Mouse (Mus musculus) stomach, embryonic 16.5 days (tissue): Measurements from ENCODE around the gene Eif2ak3. TPM values are rescaled to one million over a fixed set of nuclear protein-coding genes. Genes with fewer than 3 reads are reported as not detected.

Experiments used
- ATAC-seq: fragments of 200-750 bp; cut with Nextera tagmentation; 2 replicates; pipeline ENCODE4 v1.8.0; 2017; ENCODE audit warnings: moderate number of reproducible peaks, moderate TSS enrichment; ENCODE audit not compliant: insufficient read depth, low FRiP score
- H3K27ac ChIP-seq: fragments of 300-500 bp; sonication (generic); 2 replicates; pipeline ENCODE4 v1.5.1; 2014; ENCODE audit warnings: low read length
- H3K27me3 ChIP-seq: fragments of 300-500 bp; sonication (generic); 2 replicates; pipeline ENCODE4 v1.6.1; 2014; ENCODE audit warnings: low read length, control low read depth, mixed read lengths; ENCODE audit not compliant: control insufficient read depth, insufficient read depth
- H3K36me3 ChIP-seq: fragments of 300-500 bp; sonication (generic); 2 replicates; pipeline ENCODE4 v1.6.1; 2014; ENCODE audit warnings: low read length; ENCODE audit not compliant: control insufficient read depth, insufficient read depth
- H3K4me1 ChIP-seq: fragments of 300-500 bp; sonication (generic); 2 replicates; pipeline ENCODE4 v1.6.1; 2014; ENCODE audit warnings: low read length, control low read depth, mixed read lengths; ENCODE audit not compliant: control insufficient read depth, insufficient read depth
- H3K4me2 ChIP-seq: fragments of 300-500 bp; sonication (generic); 2 replicates; pipeline ENCODE4 v1.6.1; 2014; ENCODE audit warnings: low read depth, low read length, mixed read lengths
- H3K4me3 ChIP-seq: fragments of 300-500 bp; sonication (generic); replicated peaks from 2 replicates; pipeline ENCODE4 v1.5.1; 2014; ENCODE audit warnings: mild to moderate bottlenecking, low read length
- H3K9ac ChIP-seq: fragments of 300-500 bp; sonication (generic); 2 replicates; pipeline ENCODE4 v1.6.1; 2014; ENCODE audit warnings: low read length
- H3K9me3 ChIP-seq: fragments of 300-500 bp; sonication (generic); replicated peaks from 2 replicates; pipeline ENCODE4 v1.6.1; 2016; ENCODE audit warnings: low read length, control low read depth; ENCODE audit not compliant: control insufficient read depth
- WGBS: fragments of 180-500 bp; shearing (Covaris S2); extraction: QIAGEN DNeasy Blood & Tissue Kit; methylation state at CpG from one replicate; pipeline ENCODE4 v1.1.7; 2014; 5-methylcytosine and 5-hydroxymethylcytosine counted together
- polyA plus RNA-seq: library from polyadenylated mRNA; unstranded; fragments of >200 nt; fragmentation: Nextera tagmentation; extraction: Ambion mirVana; gene quantifications from 2 replicates; pipeline ENCODE4 v1.2.1, GENCODE M21; 2015

Gene Eif2ak3
- polyA plus RNA-seq, 1 experiment from 2014 or later = 10.9 TPM

- Histone ChIP-seq H3K27ac (no peak overlapping the region), H3K9me3 (no peaks in the 10 kb centered on the region), H3K4me2 (peak overlapping the region; percentile 3), H3K36me3 (no peaks in the 10 kb centered on the region), H3K27me3 (no peaks in the 10 kb centered on the region), H3K4me3 (no peak overlapping the region), H3K9ac (no peak overlapping the region), H3K4me1 (peaks cover 10% of the 10 kb centered on the region)
- peak; percentile 95 for ATAC-seq
- WGBS = 39% methylated on average over 10 of the region's 10 CpGs
These were observed 27.8 kb downstream of the Eif2ak3 start for GRCm38 (mm10) chr6:70872128-70872527.

- Histone ChIP-seq H3K27me3 (no peaks in the 10 kb centered on the region), H3K9me3 (no peaks in the 10 kb centered on the region), H3K4me1 (peaks cover 10% of the 10 kb centered on the region), H3K27ac (no peak overlapping the region), H3K4me2 (no peak overlapping the region), H3K36me3 (no peaks in the 10 kb centered on the region), H3K4me3 (no peak overlapping the region), H3K9ac (no peak overlapping the region)
- 63% methylated on average over 7 of the region's 7 CpGs for WGBS
- 0 out of 2 replicates have a peak, but pooled peaks have one; percentile 27 for ATAC-seq
These were observed 28.3 kb downstream of the Eif2ak3 start for GRCm38 (mm10) chr6:70872570-70872969.

DNA sequence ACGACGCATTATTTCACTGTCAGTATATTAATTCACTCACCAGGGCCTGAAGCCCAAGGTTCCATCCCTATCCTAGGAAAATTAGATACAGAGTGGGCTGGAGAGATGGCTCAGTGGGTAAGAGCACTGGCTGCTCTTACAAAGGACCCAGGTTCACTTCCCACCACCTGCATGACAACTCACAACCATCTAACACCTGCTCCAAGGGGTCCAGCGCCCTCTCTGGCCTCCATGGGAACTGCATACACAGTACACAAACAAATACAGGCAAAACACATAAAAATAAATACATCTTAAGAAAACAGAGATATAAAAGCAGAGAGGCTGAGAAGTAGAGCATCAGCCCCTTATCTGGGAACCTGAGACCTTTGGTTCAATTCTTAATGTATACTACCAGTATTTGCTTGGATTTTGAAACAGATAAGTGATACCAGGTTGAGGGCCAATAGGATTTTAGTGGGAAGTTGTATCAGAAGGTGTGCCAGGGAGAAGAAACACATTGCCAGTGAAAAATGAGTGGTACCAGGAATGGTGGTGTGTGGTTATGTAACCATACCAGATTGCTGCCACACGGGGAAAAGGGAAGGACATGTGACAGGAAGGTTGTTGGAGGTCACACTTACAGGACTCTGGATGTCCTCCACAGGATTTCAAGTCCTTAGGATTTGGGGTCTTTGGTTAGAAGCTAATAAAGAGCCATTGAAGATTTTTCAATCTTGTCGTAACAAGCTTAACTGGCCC is 29.9 kb downstream of the Eif2ak3 start:
- Histone ChIP-seq H3K4me1 (peaks cover 10% of the 10 kb centered on the region), H3K27ac (no peak overlapping the region), H3K4me2 (no peak overlapping the region), H3K36me3 (peaks cover 2% of the 10 kb centered on the region; the same call in 1 of the 2 replicates), H3K27me3 (no peaks in the 10 kb centered on the region), H3K9me3 (no peaks in the 10 kb centered on the region), H3K9ac (no peak overlapping the region), H3K4me3 (no peak overlapping the region)
- no peak for ATAC-seq
- 71% methylated on average over 5 of the region's 5 CpGs for WGBS

- no peaks in the 10 kb centered on the region for H3K27me3 ChIP-seq
- no peak for ATAC-seq
- no peak overlapping the region for H3K9ac ChIP-seq
- no peak overlapping the region for H3K27ac ChIP-seq
- H3K4me3 ChIP-seq = no peak overlapping the region
- H3K4me1 ChIP-seq = peaks cover 10% of the 10 kb centered on the region
- H3K4me2 ChIP-seq = no peak overlapping the region
- H3K36me3 ChIP-seq = peaks cover 4% of the 10 kb centered on the region; the same call in 1 of the 2 replicates
- H3K9me3 ChIP-seq = no peaks in the 10 kb centered on the region
- WGBS = 95% methylated on average over 1 of the region's 1 CpGs
These were observed 30.7 kb downstream of the Eif2ak3 start for GRCm38 (mm10) chr6:70875017-70875416.

DNA sequence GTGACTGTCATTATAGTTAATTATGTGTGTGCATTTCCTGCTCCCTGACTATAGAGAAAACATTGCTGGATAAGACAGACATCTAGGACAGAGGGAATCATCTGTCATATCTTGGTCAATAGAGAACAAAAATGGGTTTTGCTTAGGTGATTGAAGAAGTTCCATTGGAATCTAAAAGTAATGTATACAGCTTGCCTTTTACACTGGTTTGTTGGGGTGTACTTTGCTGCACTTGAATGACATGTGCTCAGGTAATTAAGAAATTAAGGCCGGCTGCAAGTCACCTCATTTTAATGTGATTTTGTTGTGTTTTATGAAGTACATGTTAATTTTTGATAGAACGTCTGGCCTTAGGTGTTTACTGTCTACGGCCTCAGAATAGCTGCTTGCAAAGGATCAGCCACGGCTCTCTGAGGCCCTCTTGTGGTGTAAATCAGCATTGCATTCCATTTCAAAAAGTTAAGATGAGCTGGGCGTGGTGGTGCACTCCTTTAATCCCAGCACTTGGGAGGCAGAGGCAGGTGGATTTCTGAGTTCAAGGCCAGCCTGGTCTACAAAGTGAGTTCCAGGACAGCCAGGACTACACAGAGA is 36.5 kb downstream of the Eif2ak3 start:
- no peak for ATAC-seq
- Histone ChIP-seq H3K27ac (no peak overlapping the region), H3K36me3 (peaks cover 9% of the 10 kb centered on the region; the same call in 1 of the 2 replicates)

DNA sequence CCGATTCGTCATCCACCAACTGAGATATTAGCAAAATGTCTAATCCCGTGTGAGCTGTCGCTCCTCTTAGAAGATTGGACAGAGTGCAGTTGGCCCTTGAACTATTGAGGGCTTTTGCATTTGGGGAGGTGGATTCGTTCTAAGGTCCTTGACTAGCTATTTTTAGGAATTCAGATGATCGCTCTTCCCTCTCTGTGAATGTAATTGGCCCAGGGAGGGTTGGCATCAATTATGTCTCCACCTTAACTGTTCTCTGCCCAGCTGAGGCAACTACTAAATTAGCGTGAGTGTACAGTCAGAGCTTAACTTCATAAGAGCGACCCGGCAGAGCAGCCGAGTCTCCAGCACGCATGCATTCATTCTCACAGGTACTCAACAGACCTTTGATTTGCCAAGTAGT is 43.7 kb downstream of the Eif2ak3 start:
- Histone ChIP-seq H3K27ac (no peak overlapping the region), H3K27me3 (no peaks in the 10 kb centered on the region), H3K4me3 (no peak overlapping the region), H3K4me2 (no peak overlapping the region), H3K9me3 (no peaks in the 10 kb centered on the region), H3K9ac (no peak overlapping the region), H3K4me1 (no peaks in the 10 kb centered on the region), H3K36me3 (peaks cover 17% of the 10 kb centered on the region)
- WGBS = 91% methylated on average over 11 of the region's 11 CpGs
- ATAC-seq = no peak

More for the DNA sequence above, 36.5 kb downstream of the Eif2ak3 start:
- Histone ChIP-seq H3K4me3 (no peak overlapping the region), H3K9ac (no peak overlapping the region), H3K4me2 (no peak overlapping the region), H3K4me1 (no peaks in the 10 kb centered on the region), H3K27me3 (no peaks in the 10 kb centered on the region), H3K9me3 (no peaks in the 10 kb centered on the region)
- WGBS = 13% methylated on average over 5 of the region's 5 CpGs

GRCm38 (mm10) chr6:70898166-70898565 is 53.9 kb downstream of the Eif2ak3 start:
- Histone ChIP-seq H3K4me3 (no peak overlapping the region), H3K27me3 (no peaks in the 10 kb centered on the region), H3K4me2 (no peak overlapping the region), H3K36me3 (peaks cover 10% of the 10 kb centered on the region; the same call in 1 of the 2 replicates), H3K27ac (no peak overlapping the region), H3K4me1 (no peaks in the 10 kb centered on the region), H3K9ac (no peak overlapping the region), H3K9me3 (no peaks in the 10 kb centered on the region)
- ATAC-seq = no peak
- 81% methylated on average over 6 of the region's 6 CpGs for WGBS

DNA sequence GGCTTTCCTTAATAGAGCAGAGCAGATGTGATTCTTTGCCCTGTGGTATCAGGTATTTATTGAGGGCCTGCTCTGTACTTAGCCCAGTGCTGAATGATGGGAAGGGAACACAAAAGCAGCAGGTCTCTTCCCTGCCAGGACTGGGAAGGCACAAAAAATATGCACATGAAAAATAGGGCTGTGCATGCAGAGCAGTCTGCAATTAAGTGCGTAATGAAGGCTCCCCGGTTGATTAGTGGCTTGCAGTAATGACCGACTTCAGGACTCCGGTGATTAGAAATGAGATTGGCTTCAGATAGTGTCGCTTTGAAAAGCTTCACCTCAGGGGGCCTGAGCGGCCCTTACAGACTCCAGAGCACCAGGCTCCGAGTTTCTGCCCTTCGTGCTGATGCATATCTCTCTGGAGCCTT is 55.3 kb downstream of the Eif2ak3 start:
- Histone ChIP-seq H3K27me3 (no peaks in the 10 kb centered on the region), H3K9ac (no peak overlapping the region), H3K27ac (no peak overlapping the region), H3K9me3 (no peaks in the 10 kb centered on the region), H3K4me2 (no peak overlapping the region), H3K4me3 (no peak overlapping the region), H3K4me1 (no peaks in the 10 kb centered on the region), H3K36me3 (peaks cover 10% of the 10 kb centered on the region; the same call in 1 of the 2 replicates)
- ATAC-seq = no peak
- WGBS = 70% methylated on average over 8 of the region's 8 CpGs

- Histone ChIP-seq H3K9ac (no peak overlapping the region), H3K27ac (no peak overlapping the region), H3K4me3 (no peak overlapping the region), H3K36me3 (peaks cover 16% of the 10 kb centered on the region), H3K4me2 (no peak overlapping the region), H3K9me3 (no peaks in the 10 kb centered on the region), H3K4me1 (no peaks in the 10 kb centered on the region), H3K27me3 (no peaks in the 10 kb centered on the region)
- no peak for ATAC-seq
- 85% methylated on average over 5 of the region's 5 CpGs for WGBS
These were observed 59.4 kb downstream of the Eif2ak3 start for GRCm38 (mm10) chr6:70903689-70904088.
